ENCODE assay signal across 7 mouse cellular contexts in genomic region chr17:29176391-29177267, GRCm38 (mm10).
DNase-seq lines count a peak whose midpoint lies in the region; ATAC-seq and TF ChIP-seq lines count a peak whose summit lies in the region.

No protein-coding gene starts in this region.

- H3K9me3 ChIP-seq in E14TG2a.4 (ENCODE audit: low read length): no peaks in the 10 kb centered on the region
- H3K9me3 ChIP-seq in embryonic facial prominence, embryonic 14.5 days (ENCODE audit: control insufficient read depth, low read length): no peaks in the 10 kb centered on the region
- H3K9me3 ChIP-seq in heart, embryonic 14.5 days (ENCODE audit: control insufficient read depth, low read length): no peaks in the 10 kb centered on the region

- H3K4me3 ChIP-seq in E14TG2a.4 (replicated peaks; ENCODE audit: low read length): no peak overlapping the region
- H3K4me3 ChIP-seq in embryonic facial prominence, embryonic 14.5 days (ENCODE audit: low read depth, low read length): no peak overlapping the region
- H3K4me3 ChIP-seq in heart, embryonic 14.5 days (ENCODE audit: control insufficient read depth in 1 of 2, insufficient read depth in 1 of 2, low read depth in 1 of 2, low read length in 2 of 2): no peak overlapping the region

- H3K4me2 ChIP-seq in embryonic facial prominence, embryonic 14.5 days (ENCODE audit: low read depth, low read length): no peak overlapping the region
- peak overlapping the region; percentile 29 for H3K4me2 ChIP-seq in heart, embryonic 14.5 days (ENCODE audit: low read length)

- H3K4me1 ChIP-seq in E14TG2a.4 (replicated peaks; ENCODE audit: low read depth, low read length): peaks cover 45% of the 10 kb centered on the region
- H3K4me1 ChIP-seq in embryonic facial prominence, embryonic 14.5 days (ENCODE audit: control insufficient read depth, insufficient read depth, low read length): peaks cover 9% of the 10 kb centered on the region; the same call in 1 of the 2 replicates
- peaks cover 19 to 31% of the 10 kb centered on the region in 2 experiments for H3K4me1 ChIP-seq in heart, embryonic 14.5 days (ENCODE audit: control insufficient read depth in 2 of 2, insufficient read depth in 2 of 2, low read length in 2 of 2)

- TF ChIP-seq CTCF in E14TG2a.4 (conservative IDR thresholded peaks at IDR 0.05; ENCODE audit: low read length): peak; percentile 43

- H3K9ac ChIP-seq in embryonic facial prominence, embryonic 14.5 days (ENCODE audit: low read depth, low read length): no peak overlapping the region
- H3K9ac ChIP-seq in heart, embryonic 14.5 days (ENCODE audit: low read length): peak overlapping the region; percentile 10; the same call in 1 of the 2 replicates

- no peaks in the 10 kb centered on the region for H3K27me3 ChIP-seq in E14TG2a.4 (ENCODE audit: insufficient read depth, low read length)
- no peaks in the 10 kb centered on the region for H3K27me3 ChIP-seq in embryonic facial prominence, embryonic 14.5 days (replicated peaks; ENCODE audit: control insufficient read depth, insufficient read depth, low read length)
- H3K27me3 ChIP-seq in heart, embryonic 14.5 days (ENCODE audit: control insufficient read depth, insufficient read depth, low read length): no peaks in the 10 kb centered on the region

- peak; percentile 83 for DNase-seq in adrenal gland, postnatal 10 days
- peak; percentile 77 for DNase-seq in embryonic facial prominence, embryonic 14.5 days (ENCODE audit: low spot score)
- peak; percentile 59 to 79 for DNase-seq in layer of hippocampus, adult 18-20 months (ENCODE audit: low spot score in 2 of 2)
- DNase-seq in lung, postnatal 14 days: peak; percentile 83
- DNase-seq in right cerebral cortex, postnatal 25 days: peak; percentile 82

- H3K27ac ChIP-seq in embryonic facial prominence, embryonic 14.5 days (replicated peaks; ENCODE audit: low read depth, low read length): peak overlapping the region; percentile 39
- H3K27ac ChIP-seq in heart, embryonic 14.5 days (replicated peaks in 1 of 2; ENCODE audit: control insufficient read depth in 1 of 2, insufficient read depth in 1 of 2, low read depth in 2 of 2, low read length in 2 of 2): peak overlapping the region in 1 of 2 experiments; percentile 26; a peak in 1 of 4 replicates

- ATAC-seq in embryonic facial prominence, embryonic 14.5 days (ENCODE audit: low read depth): peak; percentile 70
- peak; percentile 53; the same call in 1 of the 2 replicates for ATAC-seq in heart, embryonic 14.5 days (ENCODE audit: insufficient number of reproducible peaks, insufficient read depth, low FRiP score, low read depth)

- 14% methylated on average over 9 of the region's 9 CpGs for WGBS in embryonic facial prominence, embryonic 14.5 days
- WGBS in heart, embryonic 14.5 days: 21% methylated on average over 9 of the region's 9 CpGs

- peaks cover 9% of the 10 kb centered on the region; the same call in 1 of the 2 replicates for H3K36me3 ChIP-seq in E14TG2a.4 (ENCODE audit: insufficient read depth, low read length)
- no peaks in the 10 kb centered on the region for H3K36me3 ChIP-seq in embryonic facial prominence, embryonic 14.5 days (ENCODE audit: control insufficient read depth, insufficient read depth, low read length)
- no peaks in the 10 kb centered on the region for H3K36me3 ChIP-seq in heart, embryonic 14.5 days (ENCODE audit: control insufficient read depth, insufficient read depth, low read length)
